Mouse (Mus musculus) midbrain, embryonic 16.5 days (tissue): ENCODE data around the gene Eef1akmt3. TPM values are rescaled to one million over a fixed set of nuclear protein-coding genes. Genes with fewer than 3 reads are reported as not detected.
"Not testable (repeated sequence)": the region's sequence is repeated elsewhere in the genome, so short reads cannot be mapped to it uniquely, and the experiment has no call there.

ENCODE experiments used
- ATAC-seq: fragments of 200-750 bp; cut with Nextera tagmentation; 2 replicates; pipeline ENCODE4 v1.8.0; 2017; ENCODE audit warnings: moderate TSS enrichment
- H3K27ac ChIP-seq: fragments of 300-500 bp; sonication (generic); 2 replicates; pipeline ENCODE4 v1.5.1; 2014; ENCODE audit warnings: mild to moderate bottlenecking, low read length, mixed read lengths
- H3K27me3 ChIP-seq: fragments of 300-500 bp; sonication (generic); 2 replicates; pipeline ENCODE4 v1.6.1; 2014; ENCODE audit warnings: low read depth, low read length, mixed read lengths; ENCODE audit not compliant: control insufficient read depth, insufficient read depth
- H3K36me3 ChIP-seq: fragments of 300-500 bp; sonication (generic); 2 replicates; pipeline ENCODE4 v1.6.1; 2014; ENCODE audit warnings: mild to moderate bottlenecking, low read length, moderate library complexity, mixed read lengths; ENCODE audit not compliant: control insufficient read depth, insufficient read depth
- H3K4me1 ChIP-seq: fragments of 300-500 bp; sonication (generic); 2 replicates; pipeline ENCODE4 v1.6.1; 2014; ENCODE audit warnings: mild to moderate bottlenecking, low read length, mixed read lengths; ENCODE audit not compliant: control insufficient read depth, insufficient read depth
- H3K4me2 ChIP-seq: fragments of 300-500 bp; sonication (generic); 2 replicates; pipeline ENCODE4 v1.6.1; 2014; ENCODE audit warnings: mild to moderate bottlenecking, low read length, mixed read lengths
- H3K4me3 ChIP-seq: fragments of 300-500 bp; sonication (generic); 2 replicates; pipeline ENCODE4 v1.5.1; 2014; ENCODE audit warnings: low read depth, mild to moderate bottlenecking, low read length, moderate library complexity, mixed read lengths
- H3K9ac ChIP-seq: fragments of 300-500 bp; sonication (generic); 2 replicates; pipeline ENCODE4 v1.6.1; 2014; ENCODE audit warnings: low read depth, low read length, mixed read lengths
- H3K9me3 ChIP-seq: fragments of 300-500 bp; sonication (generic); replicated peaks from 2 replicates; pipeline ENCODE4 v1.6.1; 2014; ENCODE audit warnings: mild to moderate bottlenecking, low read length, mixed read lengths; ENCODE audit not compliant: control insufficient read depth, poor library complexity, severe bottlenecking
- whole genome bisulfite sequencing: fragments of 180-500 bp; shearing (Covaris S2); extraction: QIAGEN DNeasy Blood & Tissue Kit; methylation state at CpG from one replicate; pipeline ENCODE4 v1.1.7; 2014; 5-methylcytosine and 5-hydroxymethylcytosine counted together
- polyA plus RNA-seq: library from polyadenylated mRNA; unstranded; fragments of >200 nt; fragmentation: Nextera tagmentation; extraction: Ambion mirVana; gene quantifications from 2 replicates; pipeline ENCODE4 v1.2.1, GENCODE M21; 2015

Eef1akmt3 gene
- polyA plus RNA-seq, 1 experiment from 2014 or later: 0.21 TPM

DNA sequence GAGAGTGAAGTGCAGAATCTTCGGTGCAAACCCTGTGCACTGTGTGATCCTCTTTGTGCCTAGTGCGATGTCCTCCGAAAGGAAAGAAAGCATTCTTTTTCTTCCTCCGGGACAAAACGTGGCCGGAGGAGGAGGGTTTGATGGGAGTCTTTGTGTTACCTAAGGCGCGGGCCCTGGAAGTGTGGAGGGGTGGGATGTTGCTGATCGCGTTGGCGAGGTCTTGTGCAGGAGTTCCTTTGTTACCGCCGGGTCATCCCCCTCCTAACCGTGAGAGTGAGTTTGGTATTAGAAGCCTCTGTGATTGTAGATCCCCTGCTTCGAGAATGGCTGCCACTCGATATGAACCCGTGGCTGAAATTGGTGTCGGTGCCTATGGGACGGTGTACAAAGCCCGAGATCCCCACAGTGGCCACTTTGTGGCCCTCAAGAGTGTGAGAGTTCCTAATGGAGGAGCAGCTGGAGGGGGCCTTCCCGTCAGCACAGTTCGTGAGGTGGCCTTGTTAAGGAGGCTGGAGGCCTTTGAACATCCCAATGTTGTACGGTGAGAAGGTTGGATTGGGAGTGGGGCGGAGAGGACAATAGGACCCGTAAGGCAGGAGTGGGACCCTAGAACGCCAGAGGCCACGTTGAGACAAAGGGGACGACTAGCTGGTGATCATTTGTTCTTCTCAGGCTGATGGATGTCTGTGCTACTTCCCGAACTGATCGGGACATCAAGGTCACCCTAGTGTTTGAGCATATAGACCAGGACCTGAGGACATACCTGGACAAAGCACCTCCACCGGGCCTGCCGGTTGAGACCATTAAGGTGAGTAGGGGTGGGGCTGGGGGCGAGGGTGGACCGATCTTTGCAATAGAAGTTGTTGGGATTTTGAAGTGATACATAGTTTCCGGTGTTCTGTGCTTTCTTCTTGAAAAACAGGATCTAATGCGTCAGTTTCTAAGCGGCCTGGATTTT, 22.9 kb upstream of the Eef1akmt3 start:
- Histone ChIP-seq H3K27ac (peak overlapping the region; percentile 95), H3K4me1 (peaks cover 31% of the 10 kb centered on the region)

GRCm38 (mm10) chr10:127063239-127063872, 22.0 kb upstream of the Eef1akmt3 start, which contains the start of gene Cdk4:
Cdk4 (plus strand) TSS chr10:127063534.
- no peaks in the 10 kb centered on the region for H3K9me3 ChIP-seq
- H3K4me3 ChIP-seq: peak within 1 kb of the TSS; percentile 75
- ATAC-seq: peak; percentile 86
- peak within 1 kb of the TSS; percentile 65 for H3K4me2 ChIP-seq
- peaks cover 34% of the 10 kb centered on the region for H3K36me3 ChIP-seq
- peak within 1 kb of the TSS; percentile 95 for H3K27ac ChIP-seq
- H3K9ac ChIP-seq: peak within 1 kb of the TSS; percentile 84
- H3K27me3 ChIP-seq: no peaks in the 10 kb centered on the region
- peaks cover 27% of the 10 kb centered on the region for H3K4me1 ChIP-seq
- under 1% methylated on average over 44 of the region's 46 CpGs for WGBS

More for the DNA sequence above, 22.9 kb upstream of the Eef1akmt3 start:
- Histone ChIP-seq H3K9ac (peak overlapping the region; percentile 84), H3K27me3 (no peaks in the 10 kb centered on the region), H3K4me3 (peak overlapping the region; percentile 75), H3K9me3 (no peaks in the 10 kb centered on the region), H3K36me3 (peaks cover 35% of the 10 kb centered on the region), H3K4me2 (peak overlapping the region; percentile 65)
- WGBS: 12% methylated on average over 37 of the region's 37 CpGs
- ATAC-seq: peak; percentile 4; the same call in 1 of the 2 replicates

- Histone ChIP-seq H3K27ac (peak overlapping the region; percentile 87), H3K4me2 (peak overlapping the region; percentile 54), H3K4me1 (peaks cover 31% of the 10 kb centered on the region), H3K27me3 (no peaks in the 10 kb centered on the region), H3K9ac (no peak overlapping the region), H3K4me3 (no peak overlapping the region), H3K36me3 (peaks cover 25% of the 10 kb centered on the region), H3K9me3 (no peaks in the 10 kb centered on the region)
- no peak for ATAC-seq
- WGBS: 77% methylated on average over 5 of the region's 5 CpGs
Measured at GRCm38 (mm10) chr10:127062503-127062902, 21.2 kb upstream of the Eef1akmt3 start.

GRCm38 (mm10) chr10:127062101-127062500, 20.8 kb upstream of the Eef1akmt3 start:
- not testable (repeated sequence) for H3K9ac ChIP-seq, H3K9me3 ChIP-seq, ATAC-seq, H3K4me3 ChIP-seq, H3K27me3 ChIP-seq, H3K4me2 ChIP-seq
- 92% methylated on average over 4 of the region's 4 CpGs for WGBS
- Histone ChIP-seq H3K4me1 (peaks cover 32% of the 10 kb centered on the region), H3K36me3 (peaks cover 27% of the 10 kb centered on the region), H3K27ac (peak overlapping the region; percentile 87)

DNA sequence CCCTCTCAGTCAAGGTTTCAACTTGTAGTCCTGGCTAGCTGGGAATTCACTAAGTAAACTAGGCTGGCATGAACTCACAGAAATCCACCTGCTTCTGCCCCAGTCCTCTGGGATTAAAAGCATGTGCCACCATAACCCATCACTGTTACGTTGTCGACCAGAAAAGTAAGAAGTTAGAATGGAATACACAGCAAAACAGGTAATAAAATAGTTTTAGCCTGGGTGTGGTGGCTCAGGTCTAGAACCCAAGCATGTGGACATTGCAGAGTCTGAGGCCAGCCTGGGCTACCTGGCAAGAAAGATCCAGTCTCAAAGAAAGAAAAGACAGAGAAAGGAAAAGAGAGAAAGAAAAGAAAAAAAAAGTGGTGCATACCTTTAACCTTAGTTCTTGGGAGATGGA, 20.2 kb upstream of the Eef1akmt3 start:
- ATAC-seq: no peak
- H3K4me2 ChIP-seq: peak overlapping the region; percentile 82
- 70% methylated on average over 2 of the region's 2 CpGs for WGBS
- H3K9ac ChIP-seq: peak overlapping the region; percentile 91
- H3K27me3 ChIP-seq: no peaks in the 10 kb centered on the region
- no peaks in the 10 kb centered on the region for H3K9me3 ChIP-seq
- H3K27ac ChIP-seq: peak overlapping the region; percentile 89
- H3K4me1 ChIP-seq: peaks cover 32% of the 10 kb centered on the region
- H3K4me3 ChIP-seq: peak overlapping the region; percentile 85; the same call in 1 of the 2 replicates
- H3K36me3 ChIP-seq: peaks cover 25% of the 10 kb centered on the region

- H3K4me3 ChIP-seq: peak overlapping the region; percentile 85
- peak overlapping the region; percentile 82 for H3K4me2 ChIP-seq
- H3K36me3 ChIP-seq: peaks cover 25% of the 10 kb centered on the region
- 11% methylated on average over 5 of the region's 5 CpGs for WGBS
- ATAC-seq: no peak
- H3K27ac ChIP-seq: peak overlapping the region; percentile 89
- peak overlapping the region; percentile 91 for H3K9ac ChIP-seq
- H3K9me3 ChIP-seq: no peaks in the 10 kb centered on the region
- no peaks in the 10 kb centered on the region for H3K27me3 ChIP-seq
- peaks cover 32% of the 10 kb centered on the region for H3K4me1 ChIP-seq
Measured at GRCm38 (mm10) chr10:127061085-127061484, 19.8 kb upstream of the Eef1akmt3 start.

DNA sequence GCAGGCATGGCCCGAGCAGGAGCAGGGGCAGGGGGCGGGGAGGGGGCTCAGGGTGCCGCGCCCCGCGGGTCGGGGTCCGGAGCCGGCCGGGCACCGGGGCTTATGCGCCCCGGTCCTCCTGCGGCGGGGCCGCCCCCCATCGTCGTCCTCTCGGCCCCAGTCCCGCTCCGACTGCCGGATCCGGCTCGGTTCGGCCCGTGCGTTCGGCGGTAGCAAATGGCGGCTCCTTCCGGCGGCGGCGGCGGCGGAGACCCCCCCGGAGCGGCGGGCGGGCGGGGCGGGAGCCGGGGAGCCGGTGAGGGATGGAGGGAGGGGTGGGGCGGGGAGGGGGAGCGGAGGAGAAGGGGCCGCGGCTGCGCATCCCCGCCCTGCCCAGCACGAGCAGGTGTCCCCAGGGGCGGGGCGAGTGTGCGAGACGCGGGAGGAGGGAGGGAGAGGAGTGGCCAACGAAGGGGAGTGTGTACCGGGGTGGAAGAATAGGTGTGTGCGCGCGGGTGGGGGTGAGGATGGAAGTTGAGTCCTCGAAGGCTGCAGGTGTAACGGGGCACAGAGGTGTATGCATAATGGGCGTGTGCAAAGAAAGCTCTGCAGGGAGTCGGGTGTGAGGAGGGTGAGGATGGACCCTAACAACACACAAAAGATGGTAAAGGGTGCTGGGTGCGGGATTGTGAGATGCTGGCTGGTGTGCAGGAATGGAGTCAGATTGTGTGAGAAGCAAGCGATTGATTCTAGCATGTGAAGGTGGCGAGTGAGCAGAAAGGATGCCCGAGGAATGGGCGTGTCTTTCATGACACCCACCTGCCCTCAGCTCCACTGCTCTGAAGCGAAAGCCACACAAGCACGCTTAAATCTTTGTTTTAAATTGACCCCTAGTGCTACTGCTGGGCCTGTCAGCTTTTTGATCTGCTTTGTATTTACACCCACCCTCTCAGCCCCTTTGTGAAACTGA, 18.9 kb upstream of the Eef1akmt3 start, which contains the start of gene March9:
Gene March9, minus strand, starts transcription at position 217 of the 949 bp plus-strand sequence.
- Histone ChIP-seq H3K27ac (peak within 1 kb of the TSS; percentile 89), H3K36me3 (peaks cover 24% of the 10 kb centered on the region), H3K4me1 (peaks cover 32% of the 10 kb centered on the region), H3K9ac (peak within 1 kb of the TSS; percentile 91), H3K4me3 (peak within 1 kb of the TSS; percentile 85), H3K4me2 (peak within 1 kb of the TSS; percentile 82), H3K9me3 (no peaks in the 10 kb centered on the region), H3K27me3 (no peaks in the 10 kb centered on the region)
- WGBS: under 1% methylated on average over 46 of the region's 72 CpGs
- ATAC-seq: peak; percentile 43
